Mouse (Mus musculus) small intestine, adult 2 months (tissue): ENCODE results near the gene Irak4.

Experiments used
- CTCF ChIP-seq: fragments of 200-500 bp; IDR thresholded peaks from 2 replicates; pipeline ENCODE4 v1.5.1; 2012; ENCODE audit warnings: low read depth, mild to moderate bottlenecking, control low read depth, inconsistent platforms, low read length, moderate library complexity, mixed read lengths; ENCODE audit not compliant: insufficient replicate concordance, insufficient read length; ENCODE audit errors: extremely low read depth
- POLR2A ChIP-seq: fragments of 200-500 bp; IDR thresholded peaks from 2 replicates; pipeline ENCODE4 v1.6.1; 2012; ENCODE audit warnings: low read depth, mild to moderate bottlenecking, control low read depth, inconsistent platforms, low read length, moderate library complexity

GRCm38 (mm10) chr15:94630553-94630952, 87.1 kb downstream of the Irak4 start:
- TF ChIP-seq POLR2A (no peak), CTCF (no peak)
